Mouse (Mus musculus): ENCODE measurements at regions not wholly inside any gene's neighbourhood (a gene's known extent, or its start where the extent isn't known, plus 50 kb on each side); places are given as distances from the start of the nearest gene placed in this dataset.
A peak's percentile ranks its signal among the peaks of the same experiment; 100 is the strongest.

DNA sequence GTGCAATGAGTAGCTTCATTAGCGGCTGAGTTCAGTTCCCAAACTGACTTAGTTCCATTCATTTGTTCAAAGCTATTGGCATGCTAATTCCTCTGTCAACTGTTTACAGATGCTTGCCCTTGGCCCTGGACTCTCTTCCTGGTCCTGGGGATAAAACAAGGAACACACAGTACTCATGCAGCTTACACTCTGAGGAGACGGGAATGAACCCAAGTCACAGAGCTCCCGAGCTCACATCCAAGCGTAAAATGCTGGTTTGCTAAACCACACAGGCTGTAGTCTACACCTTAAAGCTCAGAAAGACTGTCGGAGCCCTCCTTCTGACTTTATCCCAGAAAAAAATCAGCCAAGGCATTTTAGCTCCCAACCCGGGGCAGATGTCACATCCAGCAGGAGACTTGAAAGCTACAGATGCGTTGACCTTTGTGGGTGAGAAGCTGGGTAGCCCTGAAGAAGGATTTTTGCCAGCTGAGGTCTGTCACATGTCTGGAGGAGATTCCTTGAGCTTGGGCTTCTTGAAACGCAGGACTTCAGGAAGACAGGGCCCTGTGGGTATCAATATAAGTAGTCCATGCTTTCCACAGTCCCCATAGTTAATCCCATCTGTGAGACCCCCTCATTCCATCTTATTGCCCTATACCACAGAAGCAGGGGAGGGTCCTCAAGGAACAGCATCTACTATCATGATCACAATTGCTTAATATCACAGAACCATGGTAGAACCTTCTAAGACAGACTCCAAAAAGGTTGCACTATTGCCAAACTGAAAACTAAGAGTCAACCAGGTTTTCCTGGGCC, 162.7 kb upstream of the Irf2bp2 start:
- H3K36me3 ChIP-seq: no peaks in the 10 kb centered on the region
- peaks cover 17% of the 10 kb centered on the region for H3K4me1 ChIP-seq (replicated peaks)
- no peak for ATAC-seq
- H3K9me3 ChIP-seq: no peaks in the 10 kb centered on the region
- WGBS: 82% methylated on average over 8 of the region's 8 CpGs
- no peak overlapping the region for H3K4me3 ChIP-seq (replicated peaks)
- no peaks in the 10 kb centered on the region for H3K27me3 ChIP-seq
- no peak overlapping the region for H3K9ac ChIP-seq (replicated peaks)
- H3K27ac ChIP-seq: no peak overlapping the region
- H3K4me2 ChIP-seq (replicated peaks): no peak overlapping the region

DNA sequence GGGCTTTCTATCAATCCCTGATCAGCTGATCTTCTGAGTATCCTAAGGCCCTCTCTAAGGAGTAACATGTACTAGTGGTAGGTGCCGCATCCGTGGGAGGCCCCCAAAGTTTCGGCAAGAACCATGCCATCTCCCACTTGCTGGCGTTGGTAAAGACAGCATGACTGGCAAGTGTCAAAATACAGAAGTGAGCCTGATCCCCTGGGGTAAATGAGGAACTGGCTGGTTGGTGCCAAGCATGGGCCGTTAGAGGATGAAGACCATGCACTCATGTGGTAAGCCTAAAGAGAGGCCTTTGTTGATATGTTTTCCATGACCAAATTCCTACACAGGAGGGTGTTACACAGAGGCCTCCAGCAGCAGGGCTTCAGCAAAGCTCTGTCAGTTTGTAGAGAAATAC, 161.9 kb upstream of the Irf2bp2 start:
- Histone ChIP-seq H3K9ac (replicated peaks) (no peak overlapping the region), H3K9me3 (no peaks in the 10 kb centered on the region), H3K27ac (no peak overlapping the region), H3K36me3 (no peaks in the 10 kb centered on the region), H3K4me2 (replicated peaks) (no peak overlapping the region), H3K4me1 (replicated peaks) (peaks cover 17% of the 10 kb centered on the region), H3K27me3 (no peaks in the 10 kb centered on the region), H3K4me3 (replicated peaks) (no peak overlapping the region)
- no peak for ATAC-seq
- WGBS: 92% methylated on average over 5 of the region's 5 CpGs

DNA sequence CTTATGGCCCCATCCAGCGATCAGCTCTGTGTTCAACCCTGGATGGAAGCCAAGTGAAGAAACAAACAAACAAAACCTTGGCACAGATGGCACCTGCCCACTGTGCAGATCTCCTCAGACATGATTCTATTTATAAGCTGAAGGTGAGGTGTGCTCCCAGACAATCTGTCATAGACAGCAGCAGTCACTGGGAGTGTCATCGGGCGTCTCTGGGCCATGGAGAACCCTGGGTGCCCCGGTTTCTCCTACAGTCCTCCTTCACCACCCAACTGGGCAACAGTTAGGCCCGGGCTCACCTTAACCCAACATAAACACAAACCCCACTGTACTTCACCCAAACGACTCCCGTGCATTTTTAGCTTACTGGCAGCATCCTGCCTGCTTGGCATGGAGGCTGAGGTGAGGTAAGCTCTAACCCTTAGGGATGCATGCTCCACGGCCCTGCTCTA, 160.6 kb upstream of the Irf2bp2 start:
- no peaks in the 10 kb centered on the region for H3K36me3 ChIP-seq
- no peak for ATAC-seq
- H3K4me3 ChIP-seq (replicated peaks): no peak overlapping the region
- WGBS: 84% methylated on average over 8 of the region's 8 CpGs
- peaks cover 17% of the 10 kb centered on the region for H3K4me1 ChIP-seq (replicated peaks)
- H3K9ac ChIP-seq (replicated peaks): no peak overlapping the region
- H3K27me3 ChIP-seq: no peaks in the 10 kb centered on the region
- no peaks in the 10 kb centered on the region for H3K9me3 ChIP-seq
- no peak overlapping the region for H3K4me2 ChIP-seq (replicated peaks)
- H3K27ac ChIP-seq: 0 out of 2 replicates have a peak overlapping the region, but pooled peaks have one; percentile 59

DNA sequence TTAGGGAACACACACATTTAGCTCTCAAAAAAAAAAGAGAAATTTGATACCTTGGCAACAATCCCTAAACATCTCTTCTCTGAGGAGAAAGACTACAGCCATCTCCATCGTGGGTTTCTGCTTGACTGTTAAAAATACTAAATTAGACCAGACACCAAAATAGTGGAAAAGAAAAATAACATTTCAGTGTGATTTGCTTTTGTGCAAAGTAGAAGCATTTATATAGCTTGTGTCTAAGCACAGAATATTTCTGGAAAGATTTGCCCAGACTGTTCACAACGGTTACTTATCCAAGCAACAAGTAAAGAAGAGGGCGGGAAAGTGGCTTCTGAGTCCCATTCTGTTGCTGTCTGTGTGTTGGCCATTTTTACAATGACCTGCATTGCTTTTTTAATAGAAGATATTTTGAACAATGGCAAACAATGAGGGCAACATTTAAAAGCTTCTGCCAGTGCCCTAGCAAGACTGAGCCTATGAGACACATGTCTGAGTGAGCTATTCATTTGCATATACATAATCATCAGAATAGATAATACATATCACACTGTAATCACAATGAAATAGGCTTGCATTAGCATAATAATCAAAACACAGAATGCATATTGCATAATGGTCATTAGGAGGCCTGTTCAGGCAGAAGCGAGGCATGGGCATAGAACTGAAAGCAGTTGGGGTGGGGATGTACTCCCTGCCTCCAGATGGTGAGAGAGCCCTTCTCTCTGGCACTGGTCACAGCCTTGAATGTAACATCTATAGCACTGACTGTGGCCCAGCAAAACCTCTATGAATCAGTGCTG, 159.5 kb upstream of the Irf2bp2 start:
- ATAC-seq: peak; percentile 79
- 56% methylated on average over 4 of the region's 4 CpGs for WGBS
- H3K36me3 ChIP-seq: no peaks in the 10 kb centered on the region
- H3K27ac ChIP-seq: peak overlapping the region; percentile 59
- H3K4me3 ChIP-seq (replicated peaks): no peak overlapping the region
- no peaks in the 10 kb centered on the region for H3K27me3 ChIP-seq
- H3K9ac ChIP-seq (replicated peaks): no peak overlapping the region
- no peaks in the 10 kb centered on the region for H3K9me3 ChIP-seq
- no peak overlapping the region for H3K4me2 ChIP-seq (replicated peaks)
- H3K4me1 ChIP-seq (replicated peaks): peaks cover 17% of the 10 kb centered on the region

DNA sequence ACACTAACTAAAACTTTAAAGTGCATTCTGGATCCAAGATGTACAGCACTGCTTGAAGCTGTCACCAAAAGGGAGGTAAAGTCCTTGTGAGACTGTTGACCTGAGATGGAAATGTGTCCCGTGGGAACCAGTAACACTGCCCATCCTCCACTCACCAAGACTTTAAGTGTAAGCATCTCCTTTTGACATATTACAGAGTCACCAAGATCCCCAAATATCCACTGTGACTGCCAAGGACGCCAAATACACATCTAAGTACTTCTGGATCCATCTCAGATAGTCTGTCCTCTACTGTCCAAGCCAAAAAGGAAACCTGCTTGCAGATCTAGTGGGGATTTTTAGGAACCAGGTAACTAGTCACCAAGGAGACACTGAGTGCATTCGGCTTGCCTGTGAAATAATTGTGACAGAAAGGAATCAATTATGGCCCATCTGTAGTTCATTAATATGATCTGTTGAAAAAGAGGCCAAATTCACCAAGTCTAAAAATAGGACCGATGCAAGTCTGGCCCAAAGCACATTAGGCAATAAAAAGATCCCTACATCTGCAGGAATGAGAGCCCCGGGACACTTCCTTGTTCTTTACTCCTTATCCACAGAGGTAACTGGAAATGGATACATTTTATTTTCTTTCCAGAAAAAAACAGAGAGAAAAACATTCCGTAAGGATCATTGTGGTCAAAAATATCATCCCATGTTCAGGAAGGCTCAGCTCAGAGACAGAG, 157.8 kb upstream of the Irf2bp2 start:
- H3K27ac ChIP-seq: no peak overlapping the region
- H3K27me3 ChIP-seq: no peaks in the 10 kb centered on the region
- H3K4me1 ChIP-seq (replicated peaks): peaks cover 17% of the 10 kb centered on the region
- ATAC-seq: no peak
- 88% methylated on average over 6 of the region's 6 CpGs for WGBS
- H3K9me3 ChIP-seq: no peaks in the 10 kb centered on the region
- no peak overlapping the region for H3K4me3 ChIP-seq (replicated peaks)
- no peak overlapping the region for H3K4me2 ChIP-seq (replicated peaks)
- H3K9ac ChIP-seq (replicated peaks): no peak overlapping the region
- no peaks in the 10 kb centered on the region for H3K36me3 ChIP-seq

DNA sequence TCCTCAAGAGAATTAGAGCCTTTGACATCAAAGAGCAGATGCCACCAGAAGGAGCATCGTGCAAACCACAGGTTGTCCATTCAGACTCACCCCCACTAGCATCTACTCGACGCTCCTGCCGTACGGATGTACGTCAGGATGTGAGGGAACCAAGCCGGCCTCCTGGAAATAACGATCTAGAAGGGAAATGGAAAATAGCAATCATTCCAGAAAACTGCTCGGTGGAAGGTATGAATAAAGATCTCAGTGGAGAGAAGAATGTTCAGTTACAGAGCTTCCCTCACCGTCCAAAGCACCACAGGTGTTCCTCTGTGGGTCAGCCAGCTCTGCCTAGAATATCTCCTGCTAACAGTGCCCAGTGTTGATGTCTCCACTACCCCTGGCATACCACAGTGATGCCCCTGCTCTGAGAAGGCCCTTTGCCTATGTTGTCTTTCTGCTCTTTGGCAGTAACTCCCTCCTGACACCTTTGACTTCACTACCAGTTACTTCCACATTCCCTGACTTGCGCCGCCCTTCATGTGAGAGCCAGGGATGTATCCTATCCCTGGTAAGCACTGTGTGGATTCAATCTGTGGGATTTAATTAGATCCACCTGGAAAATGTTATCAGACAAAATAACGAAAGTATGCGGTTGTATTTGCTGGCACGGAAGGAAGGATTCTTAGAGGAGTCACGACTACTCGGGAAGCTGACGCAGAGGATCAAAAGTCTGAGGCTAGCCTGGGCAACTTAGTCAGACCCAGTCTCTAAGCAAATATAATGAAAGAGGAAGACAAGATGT, 152.4 kb upstream of the Irf2bp2 start:
- H3K4me3 ChIP-seq (replicated peaks): no peak overlapping the region
- H3K9me3 ChIP-seq: no peaks in the 10 kb centered on the region
- no peaks in the 10 kb centered on the region for H3K27me3 ChIP-seq
- H3K27ac ChIP-seq: no peak overlapping the region
- H3K4me1 ChIP-seq (replicated peaks): peaks cover 4% of the 10 kb centered on the region; the same call in 1 of the 2 replicates
- H3K4me2 ChIP-seq (replicated peaks): no peak overlapping the region
- 80% methylated on average over 18 of the region's 18 CpGs for WGBS
- H3K36me3 ChIP-seq: no peaks in the 10 kb centered on the region
- H3K9ac ChIP-seq (replicated peaks): no peak overlapping the region
- ATAC-seq: no peak

DNA sequence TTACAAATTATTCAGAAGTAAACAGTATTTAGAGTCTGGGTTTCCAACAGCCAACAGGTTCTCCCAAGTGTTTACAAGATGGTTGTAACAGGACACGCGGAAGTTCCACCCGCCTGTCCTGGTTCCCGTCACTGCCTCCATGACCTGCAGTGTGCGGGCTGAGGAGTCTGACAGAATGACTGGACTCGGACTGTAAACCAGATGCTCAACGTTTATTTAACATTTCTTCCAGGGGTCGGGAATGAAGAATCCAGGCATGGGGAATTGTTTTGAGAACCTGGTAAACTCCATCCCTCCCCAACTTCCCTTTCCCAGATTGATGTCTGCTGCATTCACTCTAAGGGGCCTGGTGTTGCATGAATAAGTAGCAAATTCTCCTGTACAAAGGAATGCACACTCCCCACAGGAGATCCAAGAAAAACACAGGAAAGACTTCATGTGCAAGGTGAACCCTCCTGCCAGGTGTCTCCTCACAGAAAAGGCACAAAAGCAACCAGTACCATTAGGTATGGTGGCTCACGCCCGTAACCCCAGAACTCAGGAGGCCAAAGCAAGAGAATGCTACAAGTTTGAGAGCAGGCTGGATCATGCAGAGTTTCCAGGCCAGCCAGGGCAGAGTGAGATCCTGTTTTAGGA, 151.1 kb upstream of the Irf2bp2 start:
- ATAC-seq: no peak
- 84% methylated on average over 10 of the region's 10 CpGs for WGBS
- no peaks in the 10 kb centered on the region for H3K9me3 ChIP-seq

DNA sequence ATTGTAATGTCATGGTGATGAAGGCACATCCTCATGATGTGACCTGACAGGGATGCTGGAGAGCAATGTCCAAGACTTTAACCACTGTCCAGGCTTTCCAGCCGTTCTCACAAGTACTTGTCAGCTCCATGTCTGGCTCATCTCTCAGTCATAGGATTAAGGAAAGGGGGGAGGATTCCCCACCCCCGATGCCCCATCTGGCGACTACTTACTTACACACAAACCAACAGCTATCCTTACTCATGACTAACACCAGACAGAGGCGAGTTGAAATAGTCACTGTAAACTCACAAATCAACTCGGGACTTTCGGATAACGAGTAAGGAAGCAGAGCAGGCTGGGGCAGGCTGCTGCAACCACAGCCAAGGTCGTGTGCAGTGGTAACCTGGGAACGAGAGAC, 149.5 kb upstream of the Irf2bp2 start:
- H3K4me2 ChIP-seq (replicated peaks): no peak overlapping the region

More for the DNA sequence above, 151.1 kb upstream of the Irf2bp2 start:
- Histone ChIP-seq H3K4me3 (replicated peaks) (no peak overlapping the region), H3K27me3 (no peaks in the 10 kb centered on the region), H3K4me1 (replicated peaks) (peaks cover 6% of the 10 kb centered on the region; the same call in 1 of the 2 replicates), H3K4me2 (replicated peaks) (no peak overlapping the region), H3K9ac (replicated peaks) (no peak overlapping the region), H3K27ac (no peak overlapping the region), H3K36me3 (no peaks in the 10 kb centered on the region)

DNA sequence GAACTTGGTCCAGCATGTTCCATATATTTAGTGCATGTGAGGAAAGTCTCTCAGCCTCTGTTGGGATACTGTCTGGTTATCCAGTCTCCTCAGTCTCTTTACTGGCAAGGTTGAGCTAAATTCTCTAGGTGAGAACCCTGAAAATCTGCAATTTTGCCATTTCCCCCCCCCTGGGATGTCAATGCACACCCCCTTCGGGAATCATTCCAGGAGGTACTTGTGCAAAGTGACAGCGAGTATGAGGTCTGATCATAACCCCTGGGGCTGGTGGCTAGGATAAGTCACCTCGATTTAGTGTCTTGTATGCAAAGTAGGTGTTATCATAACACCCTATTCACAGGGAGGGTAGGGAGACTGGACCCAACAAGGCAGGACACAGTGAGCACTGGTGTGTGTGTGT, 148.3 kb upstream of the Irf2bp2 start:
- 87% methylated on average over 3 of the region's 3 CpGs for WGBS
- Histone ChIP-seq H3K4me1 (replicated peaks) (peaks cover 7% of the 10 kb centered on the region; the same call in 1 of the 2 replicates), H3K36me3 (no peaks in the 10 kb centered on the region), H3K27me3 (no peaks in the 10 kb centered on the region), H3K4me2 (replicated peaks) (no peak overlapping the region), H3K9ac (replicated peaks) (no peak overlapping the region), H3K27ac (no peak overlapping the region), H3K9me3 (no peaks in the 10 kb centered on the region), H3K4me3 (replicated peaks) (no peak overlapping the region)
- no peak for ATAC-seq

More for the DNA sequence above, 149.5 kb upstream of the Irf2bp2 start:
- Histone ChIP-seq H3K27me3 (no peaks in the 10 kb centered on the region), H3K4me1 (replicated peaks) (peaks cover 6% of the 10 kb centered on the region; the same call in 1 of the 2 replicates), H3K9me3 (no peaks in the 10 kb centered on the region), H3K4me3 (replicated peaks) (no peak overlapping the region), H3K27ac (no peak overlapping the region), H3K9ac (replicated peaks) (no peak overlapping the region), H3K36me3 (no peaks in the 10 kb centered on the region)
- 86% methylated on average over 9 of the region's 9 CpGs for WGBS
- no peak for ATAC-seq

DNA sequence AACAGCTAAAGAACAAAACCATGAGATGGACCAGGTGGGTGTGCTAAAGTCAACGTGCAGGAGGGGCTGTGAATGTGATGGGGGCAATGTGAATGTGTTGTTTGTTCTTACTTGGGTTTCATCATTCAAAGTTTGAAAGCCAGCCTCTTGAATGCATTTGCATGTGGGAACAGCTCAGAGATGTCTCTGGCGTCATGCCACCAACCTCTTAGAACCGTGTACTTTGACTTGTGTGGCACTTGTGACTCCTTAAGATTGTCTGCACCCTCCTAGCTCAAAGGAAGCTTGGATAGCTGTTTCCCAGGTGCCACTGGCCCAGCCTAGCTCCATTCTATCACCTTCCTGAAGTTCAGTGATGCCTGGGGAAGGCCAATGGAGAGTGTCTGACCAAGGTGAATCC, 147.2 kb upstream of the Irf2bp2 start:
- Histone ChIP-seq H3K9ac (replicated peaks) (no peak overlapping the region), H3K36me3 (no peaks in the 10 kb centered on the region), H3K4me3 (replicated peaks) (no peak overlapping the region), H3K4me2 (replicated peaks) (no peak overlapping the region), H3K4me1 (replicated peaks) (peaks cover 17% of the 10 kb centered on the region), H3K27ac (no peak overlapping the region), H3K27me3 (no peaks in the 10 kb centered on the region), H3K9me3 (no peaks in the 10 kb centered on the region)
- 77% methylated on average over 3 of the region's 3 CpGs for WGBS
- ATAC-seq: no peak

DNA sequence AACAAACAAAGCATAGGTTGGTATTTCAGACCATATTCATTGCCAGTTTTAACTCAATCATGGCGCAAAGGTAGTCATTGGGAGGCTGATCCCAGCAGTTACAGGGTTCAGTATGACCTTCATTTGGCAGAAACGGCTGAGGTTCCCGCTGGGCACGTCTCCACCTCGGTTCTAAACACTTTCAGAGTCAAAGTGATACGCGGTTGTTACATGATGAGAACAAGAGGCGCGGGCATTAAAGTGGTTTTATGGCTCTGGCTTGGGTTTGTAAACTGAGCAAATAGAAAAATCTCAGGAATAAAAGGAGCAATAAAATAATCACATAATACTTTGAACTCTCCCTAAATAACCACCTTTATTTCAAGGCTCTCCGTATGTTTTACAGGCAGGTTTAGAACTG, 146.0 kb upstream of the Irf2bp2 start:
- Histone ChIP-seq H3K4me1 (replicated peaks) (peaks cover 30% of the 10 kb centered on the region), H3K27ac (no peak overlapping the region), H3K36me3 (no peaks in the 10 kb centered on the region), H3K9ac (replicated peaks) (no peak overlapping the region), H3K27me3 (no peaks in the 10 kb centered on the region), H3K9me3 (no peaks in the 10 kb centered on the region), H3K4me3 (replicated peaks) (no peak overlapping the region), H3K4me2 (replicated peaks) (no peak overlapping the region)
- ATAC-seq: no peak
- WGBS: 93% methylated on average over 10 of the region's 10 CpGs

Data from midbrain, embryonic 13.5 days (tissue).